Mouse (Mus musculus): Measurements from ENCODE around the gene Ivl. TPM values are rescaled to one million over a fixed set of nuclear protein-coding genes. Genes with fewer than 3 reads are reported as not detected.

Gene Ivl
- not detected in 2 replicates for total RNA-seq (2023)

GRCm38 (mm10) chr3:92573449-92574041 is at the start of gene Ivl:
Gene Ivl (minus strand): TSS chr3:92573735.

GRCm38 (mm10) chr3:92621560-92621959 is 48.0 kb upstream of the Ivl start, which contains the start of gene Lce6a:
Gene Lce6a (minus strand): TSS chr3:92621660.

GRCm38 (mm10) chr3:92607392-92607791 is 33.9 kb upstream of the Ivl start, which contains the start of gene 2210017I01Rik:
Gene 2210017I01Rik (minus strand): TSS chr3:92607492.

GRCm38 (mm10) chr3:92588858-92589257 is 15.3 kb upstream of the Ivl start, which contains the start of gene Smcp:
Gene Smcp (minus strand): TSS chr3:92588997.

GRCm38 (mm10) chr3:92534411-92534810 is 39.1 kb downstream of the Ivl start, which contains the start of gene 2310046K23Rik:
Gene 2310046K23Rik (minus strand): TSS chr3:92534511.

Other genes starting within 250 kb of the Ivl start
- gene Sprr2d, start 234.6 kb downstream of the Ivl start, total RNA-seq (2023): not detected in 2 replicates
- not detected in 2 replicates for gene Sprr2e, start 221.6 kb downstream of the Ivl start, total RNA-seq (2023)
- gene Sprr2f, start 208.5 kb downstream of the Ivl start, total RNA-seq (2023): not detected in 2 replicates
- gene Sprr2h, start 188.1 kb downstream of the Ivl start, total RNA-seq (2023): not detected in 2 replicates
- gene Sprr2i, start 165.7 kb downstream of the Ivl start, total RNA-seq (2023): not detected in 2 replicates
- gene Sprr2j-ps, start 155.7 kb downstream of the Ivl start, total RNA-seq (2023): not detected in 2 replicates
- 2.2 TPM in 1 of 2 replicates, not detected in the other for gene Gm9774, start 144.3 kb downstream of the Ivl start, total RNA-seq (2023)
- not detected in 2 replicates for gene Sprr2k, start 141.2 kb downstream of the Ivl start, total RNA-seq (2023)
- gene Sprr1b, start 134.9 kb downstream of the Ivl start, total RNA-seq (2023): not detected in 2 replicates
- gene Sprr3, start 115.0 kb downstream of the Ivl start, total RNA-seq (2023): not detected in 2 replicates
- not detected in 2 replicates for gene Sprr1a, start 87.8 kb downstream of the Ivl start, total RNA-seq (2023)
- gene Sprr4, start 73.2 kb downstream of the Ivl start, total RNA-seq (2023): not detected in 2 replicates
- gene 2310046K23Rik, start 39.2 kb downstream of the Ivl start, total RNA-seq (2023): not detected in 2 replicates
- not detected in 2 replicates for gene Smcp, start 15.3 kb upstream of the Ivl start, total RNA-seq (2023)
- gene 2210017I01Rik, start 33.8 kb upstream of the Ivl start, total RNA-seq (2023): not detected in 2 replicates
- not detected in 2 replicates for gene Lce6a, start 47.9 kb upstream of the Ivl start, total RNA-seq (2023)
- not detected in 2 replicates for gene Lce1a1, start 74.6 kb upstream of the Ivl start, total RNA-seq (2023)
- not detected in 2 replicates for gene Lce1b, start 83.2 kb upstream of the Ivl start, total RNA-seq (2023)
- gene Lce1a2, start 96.6 kb upstream of the Ivl start, total RNA-seq (2023): not detected in 2 replicates
- gene Lce1c, start 105.5 kb upstream of the Ivl start, total RNA-seq (2023): not detected in 2 replicates
- not detected in 2 replicates for gene Lce1d, start 113.5 kb upstream of the Ivl start, total RNA-seq (2023)
- not detected in 2 replicates for gene Lce1e, start 135.3 kb upstream of the Ivl start, total RNA-seq (2023)
- not detected in 2 replicates for gene Lce1f, start 146.6 kb upstream of the Ivl start, total RNA-seq (2023)
- not detected in 2 replicates for gene Gm38119, start 165.4 kb upstream of the Ivl start, total RNA-seq (2023)
- gene Lce1g, start 178.6 kb upstream of the Ivl start, total RNA-seq (2023): not detected in 2 replicates
- gene Lce1h, start 191.3 kb upstream of the Ivl start, total RNA-seq (2023): not detected in 2 replicates
- gene Lce1i, start 205.2 kb upstream of the Ivl start, total RNA-seq (2023): not detected in 2 replicates
- gene Lce1j, start 216.8 kb upstream of the Ivl start, total RNA-seq (2023): not detected in 2 replicates
- not detected in 2 replicates for gene Lce1k, start 234.2 kb upstream of the Ivl start, total RNA-seq (2023)